31 mouse cellular contexts compared by ENCODE assay signal in genomic region chr3:18988662-18989061, GRCm38 (mm10).
DNase-seq lines count a peak whose midpoint lies in the region; ATAC-seq lines count a peak whose summit lies in the region.
"Had no signal": no experiment of that assay in that cellular context is flagged by ENCODE, and none has a peak within 500 bp of the region (broad histone marks: within the 10 kb centered on the region; RNA-seq: fewer than 3 reads in every experiment).

No protein-coding gene starts in this region.

- H3K9me3 ChIP-seq in hindbrain, embryonic 16.5 days (ENCODE audit: control insufficient read depth, low read length): no peaks in the 10 kb centered on the region
- H3K9me3 ChIP-seq in hindbrain, embryonic 11.5 days (ENCODE audit: control insufficient read depth, low read length): no peaks in the 10 kb centered on the region
- H3K9me3 ChIP-seq: embryonic facial prominence, embryonic 13.5 days; forebrain, embryonic 10.5 days; forebrain, embryonic 15.5 days; neural tube, embryonic 12.5 days had no signal

- H3K4me2 ChIP-seq in hindbrain, embryonic 16.5 days (ENCODE audit: low read length): no peak overlapping the region
- no peak overlapping the region for H3K4me2 ChIP-seq in hindbrain, embryonic 11.5 days (replicated peaks; ENCODE audit: low read depth, low read length)
- H3K4me2 ChIP-seq: embryonic facial prominence, embryonic 13.5 days; forebrain, embryonic 15.5 days; heart, embryonic 11.5 days; hindbrain, embryonic 14.5 days; neural tube, embryonic 12.5 days had no signal

- WGBS in hindbrain, embryonic 16.5 days: 63% methylated on average over 3 of the region's 3 CpGs
- 84% methylated on average over 3 of the region's 3 CpGs for WGBS in hindbrain, embryonic 11.5 days

- intact Hi-C loops in left cerebral cortex, postnatal 4 days (cut with DNase I): no loop called here

- H3K9ac ChIP-seq in hindbrain, embryonic 16.5 days (ENCODE audit: low read depth, low read length): no peak overlapping the region
- no peak overlapping the region for H3K9ac ChIP-seq in hindbrain, embryonic 11.5 days (ENCODE audit: low read depth, low read length)
- H3K9ac ChIP-seq: embryonic facial prominence, embryonic 13.5 days; forebrain, embryonic 15.5 days; hindbrain, embryonic 14.5 days; liver, embryonic 14.5 days; neural tube, embryonic 12.5 days had no signal

- H3K27me3 ChIP-seq in hindbrain, embryonic 16.5 days (replicated peaks; ENCODE audit: control insufficient read depth, insufficient read depth, low read length): no peaks in the 10 kb centered on the region
- H3K27me3 ChIP-seq in hindbrain, embryonic 11.5 days (ENCODE audit: control insufficient read depth, insufficient read depth, low read length): no peaks in the 10 kb centered on the region
- H3K27me3 ChIP-seq: CH12.LX; embryonic facial prominence, embryonic 13.5 days; forebrain, embryonic 15.5 days; neural tube, embryonic 12.5 days had no signal

- H3K4me1 ChIP-seq in hindbrain, embryonic 16.5 days (ENCODE audit: control insufficient read depth, insufficient read depth, low read depth, low read length): no peaks in the 10 kb centered on the region
- no peaks in the 10 kb centered on the region for H3K4me1 ChIP-seq in hindbrain, embryonic 11.5 days (replicated peaks; ENCODE audit: control insufficient read depth, insufficient read depth, low read length)
- H3K4me1 ChIP-seq: embryonic facial prominence, embryonic 13.5 days; forebrain, embryonic 10.5 days; neural tube, embryonic 12.5 days had no signal

- H3K27ac ChIP-seq in hindbrain, embryonic 16.5 days (ENCODE audit: low read depth, low read length): no peak overlapping the region
- no peak overlapping the region for H3K27ac ChIP-seq in hindbrain, embryonic 11.5 days (ENCODE audit: low read depth, low read length)
- H3K27ac ChIP-seq: embryonic facial prominence, embryonic 13.5 days; forebrain, embryonic 10.5 days; forebrain, embryonic 15.5 days; hindbrain, embryonic 14.5 days; liver, embryonic 14.5 days; macrophage; neural tube, embryonic 12.5 days; stomach, postnatal 0 days had no signal

- no peaks in the 10 kb centered on the region for H3K36me3 ChIP-seq in hindbrain, embryonic 16.5 days (ENCODE audit: control insufficient read depth, insufficient read depth, low read length)
- no peaks in the 10 kb centered on the region for H3K36me3 ChIP-seq in hindbrain, embryonic 11.5 days (ENCODE audit: control insufficient read depth, insufficient read depth, low read length)
- H3K36me3 ChIP-seq: embryonic facial prominence, embryonic 13.5 days; forebrain, embryonic 10.5 days; forebrain, embryonic 15.5 days; neural tube, embryonic 12.5 days had no signal

- no peak overlapping the region for H3K4me3 ChIP-seq in hindbrain, embryonic 16.5 days (ENCODE audit: low read length)
- no peak overlapping the region for H3K4me3 ChIP-seq in hindbrain, embryonic 11.5 days (ENCODE audit: low read depth, low read length)
- H3K4me3 ChIP-seq: embryonic facial prominence, embryonic 13.5 days; forebrain, embryonic 10.5 days; forebrain, embryonic 15.5 days; neural tube, embryonic 12.5 days had no signal

- DNase-seq in adrenal gland, postnatal 14 days: peak; percentile 6
- DNase-seq in adrenal gland, adult 2 months: no peak
- no peak for DNase-seq in hindbrain, embryonic 11.5 days (ENCODE audit: low spot score)
- DNase-seq in left cerebral cortex, postnatal 4 days: peak; percentile 72
- DNase-seq in left cerebral cortex, adult 11 months (ENCODE audit: low spot score): no peak
- DNase-seq in cerebellum, postnatal 36 days: peak; percentile 22 to 28
- DNase-seq: adrenal gland, adult 8-10 months; gastrocnemius, postnatal 25 days; heart, adult 18-20 months; heart, postnatal 36 days; kidney, adult 18-20 months; kidney, postnatal 14 days; liver; lung, adult 2 months; lung, postnatal 10 days; right cerebral cortex, postnatal 4 days; thymus, adult 18-20 months; thymus, postnatal 25 days had no signal

- peak; percentile 55 for ATAC-seq in hindbrain, embryonic 16.5 days
- ATAC-seq in hindbrain, embryonic 11.5 days (ENCODE audit: low FRiP score): no peak
- no peak for ATAC-seq in megakaryocyte progenitor cell, adult 5-6 weeks (replicated peaks; ENCODE audit: poor library complexity)
- ATAC-seq: activated CD4-positive, CD25-positive, alpha-beta regulatory T cell, adult 4 months; forebrain, embryonic 15.5 days had no signal

Comparison
In these comparisons a context has a peak if more than half of its experiments do, and no peak if none do; other contexts are left out.
1. DNase-seq: peak in adrenal gland, postnatal 14 days (single experiment), left cerebral cortex, postnatal 4 days (single experiment) and cerebellum, postnatal 36 days (2 of 2); none in adrenal gland, adult 2 months (single experiment), hindbrain, embryonic 11.5 days (single experiment) and left cerebral cortex, adult 11 months (single experiment).